Mouse (Mus musculus) heart, embryonic 15.5 days (tissue): ENCODE results near the gene Retreg1. TPM values are rescaled to one million over a fixed set of nuclear protein-coding genes. Genes with fewer than 3 reads are reported as not detected.
A peak's percentile ranks its signal among the peaks of the same experiment; 100 is the strongest.

ENCODE experiments used
- ATAC-seq: fragments of 200-750 bp; cut with Nextera tagmentation; replicated peaks from 2 replicates; pipeline ENCODE4 v1.8.0; 2017; ENCODE audit warnings: low read depth, moderate TSS enrichment; ENCODE audit not compliant: insufficient number of reproducible peaks, insufficient read depth, low FRiP score
- H3K27ac ChIP-seq: fragments of 300-500 bp; sonication (generic); 2 replicates; pipeline ENCODE4 v1.5.1; 2015; ENCODE audit warnings: mild to moderate bottlenecking, inconsistent platforms
- H3K27me3 ChIP-seq: fragments of 300-500 bp; sonication (generic); 2 replicates; pipeline ENCODE4 v1.6.1; 2015; ENCODE audit warnings: inconsistent platforms
- H3K36me3 ChIP-seq: fragments of 300-500 bp; sonication (generic); 2 replicates; pipeline ENCODE4 v1.6.1; 2015; ENCODE audit warnings: mild to moderate bottlenecking, inconsistent platforms
- H3K4me1 ChIP-seq: fragments of 300-500 bp; sonication (generic); replicated peaks from 2 replicates; pipeline ENCODE4 v1.6.1; 2015; ENCODE audit warnings: inconsistent platforms
- H3K4me2 ChIP-seq: fragments of 300-500 bp; sonication (generic); 2 replicates; pipeline ENCODE4 v1.6.1; 2015; ENCODE audit warnings: inconsistent platforms, mild to moderate bottlenecking, moderate library complexity
- H3K4me3 ChIP-seq: fragments of 300-500 bp; sonication (generic); 2 replicates; pipeline ENCODE4 v1.5.1; 2015; ENCODE audit warnings: mild to moderate bottlenecking, inconsistent platforms
- H3K9ac ChIP-seq: fragments of 300-500 bp; sonication (generic); 2 replicates; pipeline ENCODE4 v1.6.1; 2015; ENCODE audit warnings: mild to moderate bottlenecking, inconsistent platforms
- H3K9me3 ChIP-seq: fragments of 300-500 bp; sonication (generic); replicated peaks from 2 replicates; pipeline ENCODE4 v1.6.1; 2016; ENCODE audit warnings: inconsistent platforms
- WGBS: fragments of 180-500 bp; shearing (Covaris S2); methylation state at CpG from one replicate; pipeline ENCODE4 v1.1.7; 2015; ENCODE audit warnings: mixed read lengths; 5-methylcytosine and 5-hydroxymethylcytosine counted together
- polyA plus RNA-seq: library from polyadenylated mRNA; unstranded; fragments of >200 nt; fragmentation: Nextera tagmentation; extraction: Ambion mirVana; gene quantifications from 2 replicates; pipeline ENCODE4 v1.2.1, GENCODE M21; 2015

The Retreg1 gene
- polyA plus RNA-seq, 1 experiment from 2014 or later = 84.6 TPM

DNA sequence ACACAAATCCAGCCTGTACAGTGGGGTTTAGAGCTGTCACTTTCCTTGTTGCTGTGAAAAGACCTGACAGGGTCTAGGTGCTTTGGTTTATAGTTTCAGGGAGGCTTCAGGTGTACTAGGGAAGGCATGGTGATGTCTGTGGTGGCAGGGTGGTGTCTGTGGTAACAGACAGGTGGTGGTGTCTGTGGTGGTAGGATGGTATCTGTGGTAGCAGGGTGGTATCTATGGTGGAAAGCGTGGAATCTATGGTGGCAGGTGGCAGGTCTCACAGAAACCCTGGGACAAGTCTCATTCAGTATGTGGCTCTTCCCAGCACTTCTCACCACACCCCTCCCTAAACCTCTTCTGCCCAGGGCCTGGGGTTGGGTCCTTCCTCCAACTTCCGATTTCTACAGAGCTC lies 8.7 kb upstream of the Retreg1 start:
- no peaks in the 10 kb centered on the region for H3K27me3 ChIP-seq
- WGBS = 76% methylated on average over 2 of the region's 2 CpGs
- ATAC-seq = no peak

DNA sequence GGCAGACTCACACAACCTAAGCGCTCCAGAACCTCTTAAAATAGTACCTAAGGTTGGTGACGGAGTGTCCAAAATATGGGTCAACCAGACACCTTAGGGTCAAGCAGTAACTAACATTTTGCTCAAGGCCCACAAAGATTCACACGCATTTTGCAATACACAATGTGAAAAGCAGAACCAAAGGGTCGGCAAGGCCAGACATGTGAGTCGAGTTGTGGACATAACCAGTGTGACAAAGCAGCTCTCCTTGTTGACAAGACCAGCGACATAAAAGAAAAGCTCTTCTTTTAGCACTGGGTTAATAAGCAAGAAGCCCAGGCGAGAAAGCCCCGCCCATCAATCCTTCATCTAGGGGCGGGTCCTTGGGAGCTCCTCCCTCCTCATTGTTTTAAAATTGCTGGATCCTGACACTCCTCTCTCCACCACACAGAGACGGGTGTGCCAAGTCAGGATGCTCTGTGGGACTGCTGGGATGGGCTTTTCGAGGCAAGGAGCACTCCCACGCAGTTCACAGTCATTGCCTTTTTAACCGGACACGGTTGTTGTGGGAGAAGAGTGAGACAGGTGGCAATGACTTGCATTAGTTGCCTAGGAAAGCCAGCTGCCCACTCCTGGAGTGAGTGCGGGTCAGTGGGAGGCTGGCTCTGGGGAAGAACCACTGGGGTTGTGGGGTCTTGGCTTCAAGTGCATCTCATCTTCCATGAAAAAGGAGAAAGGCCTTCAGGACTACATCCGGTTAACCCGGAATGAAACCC lies 7.9 kb upstream of the Retreg1 start:
- Histone ChIP-seq H3K27me3 (no peaks in the 10 kb centered on the region), H3K27ac (no peak overlapping the region), H3K4me1 (peaks cover 2% of the 10 kb centered on the region; the same call in 1 of the 2 replicates), H3K9ac (no peak overlapping the region), H3K4me3 (no peak overlapping the region), H3K36me3 (no peaks in the 10 kb centered on the region), H3K4me2 (no peak overlapping the region), H3K9me3 (no peaks in the 10 kb centered on the region)
- ATAC-seq = no peak
- WGBS = 85% methylated on average over 17 of the region's 17 CpGs

More for the DNA sequence above, 8.7 kb upstream of the Retreg1 start:
- peaks cover 4% of the 10 kb centered on the region; the same call in 1 of the 2 replicates for H3K4me1 ChIP-seq
- H3K27ac ChIP-seq = no peak overlapping the region
- H3K9ac ChIP-seq = no peak overlapping the region
- no peak overlapping the region for H3K4me3 ChIP-seq
- no peaks in the 10 kb centered on the region for H3K9me3 ChIP-seq
- H3K4me2 ChIP-seq = no peak overlapping the region
- H3K36me3 ChIP-seq = no peaks in the 10 kb centered on the region

DNA sequence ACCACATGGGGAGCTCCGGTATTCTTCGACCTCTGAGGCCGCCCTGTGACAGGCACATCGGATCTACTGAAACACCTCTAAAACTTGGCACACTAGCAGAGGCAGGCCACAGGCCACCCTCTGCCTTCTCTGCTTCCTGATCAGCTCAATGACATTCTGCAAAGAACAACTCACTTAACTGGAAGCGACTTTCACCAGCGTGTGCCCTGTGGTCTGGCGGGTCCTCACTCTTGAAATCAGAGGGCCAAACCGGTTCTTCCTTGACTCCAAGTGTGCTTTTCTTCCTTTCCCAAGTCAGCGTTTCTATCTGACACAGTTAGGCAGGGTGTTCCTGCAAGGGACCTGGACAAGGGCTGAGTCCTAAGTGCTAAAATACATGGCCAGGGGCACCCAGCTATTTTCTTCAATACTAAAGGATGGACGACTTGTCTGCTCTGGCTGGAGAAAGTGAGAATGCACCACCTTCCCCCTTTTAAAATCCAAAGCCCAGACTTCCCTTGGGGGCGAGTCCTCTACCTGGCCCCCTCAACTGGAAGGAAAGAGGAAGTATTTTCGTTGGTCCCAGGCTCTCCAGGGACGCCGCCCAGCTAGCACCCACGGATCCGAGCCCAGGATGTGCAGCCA lies 406 bp upstream of the Retreg1 start:
- H3K4me1 ChIP-seq = peaks cover 16% of the 10 kb centered on the region
- no peaks in the 10 kb centered on the region for H3K36me3 ChIP-seq
- ATAC-seq = no peak
- H3K27me3 ChIP-seq = peaks cover 10% of the 10 kb centered on the region
- peak overlapping the region; percentile 68 for H3K9ac ChIP-seq
- WGBS = 16% methylated on average over 16 of the region's 16 CpGs
- no peaks in the 10 kb centered on the region for H3K9me3 ChIP-seq
- peak overlapping the region; percentile 87 for H3K4me2 ChIP-seq
- H3K4me3 ChIP-seq = peak overlapping the region; percentile 79
- no peak overlapping the region for H3K27ac ChIP-seq

DNA sequence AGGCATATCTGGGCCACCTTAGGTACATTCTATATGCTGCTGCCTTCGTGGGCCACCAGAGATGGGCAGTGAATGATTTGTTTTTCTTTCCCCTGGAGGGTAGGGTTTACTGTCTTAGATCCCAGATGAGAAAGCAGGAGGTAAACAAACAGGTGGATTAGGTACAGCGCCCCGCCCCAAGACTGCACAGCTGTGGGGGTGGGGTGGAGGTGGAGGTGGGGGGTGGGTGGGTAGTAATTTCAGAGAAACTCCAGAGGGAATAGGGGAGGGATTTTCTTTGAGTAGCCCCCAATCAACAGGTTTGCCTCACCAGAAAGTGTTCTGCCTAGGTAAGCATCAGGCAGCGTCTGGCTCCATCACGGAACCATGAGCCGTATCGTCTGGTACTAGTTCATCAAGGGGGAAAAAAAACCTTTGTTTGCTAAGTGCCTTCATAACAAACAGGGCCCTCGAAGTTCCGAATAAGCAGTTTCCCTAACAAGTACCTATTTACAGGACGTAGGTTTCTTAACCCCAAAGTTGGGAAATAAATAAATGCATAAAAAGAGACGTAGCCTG lies 1.1 kb downstream of the Retreg1 start:
- Histone ChIP-seq H3K9ac (peak overlapping the region; percentile 68; the same call in 1 of the 2 replicates), H3K4me1 (peaks cover 16% of the 10 kb centered on the region), H3K27me3 (peaks cover 10% of the 10 kb centered on the region), H3K9me3 (no peaks in the 10 kb centered on the region), H3K4me3 (peak overlapping the region; percentile 79), H3K27ac (no peak overlapping the region), H3K36me3 (no peaks in the 10 kb centered on the region), H3K4me2 (peak overlapping the region; percentile 87)
- 29% methylated on average over 11 of the region's 11 CpGs for WGBS
- ATAC-seq = no peak

DNA sequence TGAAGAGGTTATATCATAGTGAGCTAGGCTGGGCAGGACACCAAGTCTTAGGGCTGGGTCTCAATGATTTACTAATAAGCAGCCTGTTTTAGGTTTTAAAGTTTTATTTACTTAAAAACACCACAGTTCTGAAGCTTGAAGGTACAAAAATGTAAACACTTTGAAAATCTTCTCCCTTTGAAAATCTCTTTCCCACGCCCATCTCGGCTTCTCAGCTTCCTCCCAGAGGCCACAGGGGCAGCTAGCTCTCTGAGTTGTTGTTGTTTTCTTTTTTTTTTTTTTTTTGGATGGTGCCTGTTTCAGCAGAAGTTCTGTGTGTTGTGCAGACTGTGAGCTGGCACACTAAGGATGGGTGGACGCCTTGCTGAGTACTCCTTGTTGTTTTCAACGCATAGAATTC lies 1.8 kb downstream of the Retreg1 start:
- Histone ChIP-seq H3K9me3 (no peaks in the 10 kb centered on the region), H3K27me3 (peaks cover 10% of the 10 kb centered on the region), H3K36me3 (no peaks in the 10 kb centered on the region), H3K4me2 (peak overlapping the region; percentile 87; the same call in 1 of the 2 replicates), H3K4me3 (peak overlapping the region; percentile 79; the same call in 1 of the 2 replicates), H3K4me1 (peaks cover 16% of the 10 kb centered on the region), H3K9ac (no peak overlapping the region), H3K27ac (no peak overlapping the region)
- no peak for ATAC-seq
- 65% methylated on average over 4 of the region's 4 CpGs for WGBS

DNA sequence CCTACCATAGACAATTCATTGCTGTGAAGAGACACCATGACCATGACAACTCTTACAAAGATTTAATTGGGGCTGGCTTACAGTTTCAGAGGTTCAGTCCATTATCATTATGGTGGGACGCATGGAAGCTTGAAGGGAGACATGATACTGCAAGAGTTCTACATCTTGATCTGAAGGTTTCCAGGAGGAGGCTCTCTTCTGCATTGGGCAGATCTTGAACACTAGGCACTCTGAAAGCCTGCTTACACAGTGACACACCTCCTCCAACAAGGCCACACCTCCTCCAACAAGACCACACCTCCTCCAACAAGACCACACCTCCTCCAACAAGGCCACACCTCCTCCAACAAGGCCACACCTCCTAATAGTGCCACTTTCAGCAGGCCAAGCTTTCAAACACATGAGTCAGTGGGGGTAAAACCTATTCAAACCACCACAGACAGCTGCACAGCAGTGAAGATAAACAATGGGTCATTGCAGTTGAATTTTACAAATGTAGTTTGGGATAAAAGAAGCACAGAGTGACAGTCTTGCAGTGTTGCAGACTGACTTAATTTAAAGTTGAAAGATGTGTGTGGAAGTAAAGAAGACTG lies 4.7 kb downstream of the Retreg1 start:
- no peak overlapping the region for H3K4me3 ChIP-seq
- H3K4me2 ChIP-seq = no peak overlapping the region
- no peak overlapping the region for H3K9ac ChIP-seq
- H3K9me3 ChIP-seq = no peaks in the 10 kb centered on the region
- WGBS = 88% methylated on average over 1 of the region's 1 CpGs
- no peak for ATAC-seq
- H3K27me3 ChIP-seq = no peaks in the 10 kb centered on the region
- no peak overlapping the region for H3K27ac ChIP-seq
- H3K36me3 ChIP-seq = no peaks in the 10 kb centered on the region
- H3K4me1 ChIP-seq = peaks cover 14% of the 10 kb centered on the region

DNA sequence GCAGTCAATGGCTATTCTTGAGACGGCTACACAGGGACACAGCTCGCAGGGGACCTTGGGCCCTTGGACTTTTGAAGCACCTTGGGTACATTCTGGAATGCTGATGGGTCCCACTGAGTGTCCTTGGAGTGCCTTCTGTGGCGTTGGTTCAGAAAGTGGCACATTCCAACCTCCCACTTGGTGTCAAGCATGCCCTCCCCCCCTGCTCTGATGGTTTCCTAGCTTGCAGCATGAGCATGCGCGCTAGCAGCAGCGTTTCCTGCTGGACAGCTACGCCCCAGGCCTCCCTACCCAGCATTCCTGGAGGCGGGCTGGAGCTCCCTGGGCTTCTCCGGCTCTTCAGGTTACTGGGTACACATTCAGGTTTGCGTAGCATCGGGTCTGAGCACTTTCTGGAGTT lies 7.6 kb downstream of the Retreg1 start:
- Histone ChIP-seq H3K27ac (no peak overlapping the region), H3K4me3 (no peak overlapping the region), H3K9me3 (no peaks in the 10 kb centered on the region), H3K36me3 (no peaks in the 10 kb centered on the region), H3K27me3 (no peaks in the 10 kb centered on the region), H3K9ac (no peak overlapping the region), H3K4me2 (no peak overlapping the region), H3K4me1 (0 out of 2 replicates have a peak, but pooled peaks cover 2% of the 10 kb centered on the region)
- no peak for ATAC-seq
- 63% methylated on average over 11 of the region's 11 CpGs for WGBS

DNA sequence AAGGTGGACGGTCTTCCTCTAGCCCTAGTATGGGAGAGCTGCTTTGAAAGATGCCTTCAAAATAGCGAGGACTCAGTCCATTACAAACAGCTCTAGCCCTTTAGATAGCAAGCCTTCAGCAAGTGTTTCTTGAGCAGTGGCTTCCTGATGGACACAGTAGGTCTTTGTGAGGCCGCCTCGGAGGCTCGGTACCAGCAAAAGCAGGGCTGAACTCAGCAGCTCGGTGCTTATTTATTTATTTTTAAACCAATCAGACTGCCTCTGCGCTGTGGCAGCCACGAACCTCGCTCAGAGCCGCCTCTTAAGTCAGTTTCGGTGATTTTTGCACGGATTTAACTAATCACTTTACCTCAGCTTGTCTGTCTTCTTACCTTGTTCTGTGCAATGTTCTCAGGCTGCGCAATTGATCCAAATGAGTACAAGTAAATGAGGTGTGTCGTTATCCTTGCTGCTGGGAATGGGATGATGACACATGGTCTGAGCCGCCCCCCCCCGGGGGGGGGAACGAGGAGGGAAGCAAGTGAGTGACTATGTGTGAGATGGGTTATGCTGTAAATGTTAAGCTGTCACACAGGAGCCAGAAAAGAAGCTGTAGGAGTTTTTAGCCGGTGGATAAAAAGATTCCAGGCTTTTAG lies 11.4 kb downstream of the Retreg1 start:
- ATAC-seq = no peak

DNA sequence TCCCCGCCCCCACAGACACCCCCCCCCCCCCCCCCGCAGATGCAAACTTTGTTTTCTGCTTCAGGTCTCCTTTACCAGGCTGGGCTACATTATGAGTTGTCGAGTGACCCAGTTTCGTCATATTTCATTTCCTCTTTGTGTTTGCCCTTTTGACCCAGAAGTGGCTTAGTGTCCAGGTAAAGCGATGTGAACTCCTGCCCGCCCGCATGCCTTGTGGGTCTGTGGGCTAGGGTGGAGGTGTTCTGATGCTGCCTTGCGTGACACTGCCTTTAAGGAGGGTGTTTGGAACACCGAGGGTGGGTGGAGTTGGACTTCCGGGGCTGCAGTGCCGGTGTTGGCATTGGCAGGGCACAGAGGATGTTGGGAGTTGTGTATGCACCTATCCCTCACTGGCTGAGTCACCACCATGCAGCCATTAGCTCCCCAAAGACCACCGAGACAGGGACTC lies 15.7 kb downstream of the Retreg1 start:
- no peak for ATAC-seq
- Histone ChIP-seq H3K36me3 (no peaks in the 10 kb centered on the region), H3K4me1 (peaks cover 6% of the 10 kb centered on the region; the same call in 1 of the 2 replicates), H3K27ac (no peak overlapping the region), H3K27me3 (no peaks in the 10 kb centered on the region), H3K4me3 (no peak overlapping the region), H3K9ac (no peak overlapping the region), H3K9me3 (no peaks in the 10 kb centered on the region), H3K4me2 (no peak overlapping the region)
- WGBS = 57% methylated on average over 12 of the region's 12 CpGs

More for the DNA sequence above, 11.4 kb downstream of the Retreg1 start:
- WGBS = 59% methylated on average over 18 of the region's 18 CpGs
- Histone ChIP-seq H3K9me3 (no peaks in the 10 kb centered on the region), H3K4me1 (0 out of 2 replicates have a peak, but pooled peaks cover 5% of the 10 kb centered on the region), H3K27ac (no peak overlapping the region), H3K36me3 (no peaks in the 10 kb centered on the region), H3K27me3 (no peaks in the 10 kb centered on the region), H3K9ac (no peak overlapping the region), H3K4me2 (no peak overlapping the region), H3K4me3 (no peak overlapping the region)

DNA sequence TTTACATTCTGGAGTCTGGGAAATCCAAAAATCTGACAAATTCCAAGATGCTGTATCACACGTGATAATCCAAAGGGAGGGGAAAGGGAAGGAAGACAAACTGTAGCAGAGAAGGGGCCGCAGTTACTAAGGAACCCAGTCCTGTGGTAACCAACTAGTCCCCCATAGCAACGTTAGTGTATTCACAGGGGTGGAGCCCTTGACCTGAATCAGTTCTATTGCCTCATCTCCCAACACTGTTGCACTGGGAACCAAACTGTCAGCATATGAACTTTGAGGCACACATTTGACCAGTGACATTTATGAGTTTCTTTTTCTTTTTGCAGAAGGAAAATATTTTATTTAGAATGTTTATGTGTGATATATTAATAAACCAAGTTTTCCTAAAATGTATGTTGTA lies 16.5 kb downstream of the Retreg1 start:
- Histone ChIP-seq H3K27ac (no peak overlapping the region), H3K4me3 (no peak overlapping the region), H3K27me3 (no peaks in the 10 kb centered on the region), H3K4me2 (no peak overlapping the region), H3K9ac (no peak overlapping the region), H3K36me3 (no peaks in the 10 kb centered on the region), H3K9me3 (no peaks in the 10 kb centered on the region), H3K4me1 (peaks cover 6% of the 10 kb centered on the region; the same call in 1 of the 2 replicates)
- no peak for ATAC-seq
- 65% methylated on average over 3 of the region's 3 CpGs for WGBS

DNA sequence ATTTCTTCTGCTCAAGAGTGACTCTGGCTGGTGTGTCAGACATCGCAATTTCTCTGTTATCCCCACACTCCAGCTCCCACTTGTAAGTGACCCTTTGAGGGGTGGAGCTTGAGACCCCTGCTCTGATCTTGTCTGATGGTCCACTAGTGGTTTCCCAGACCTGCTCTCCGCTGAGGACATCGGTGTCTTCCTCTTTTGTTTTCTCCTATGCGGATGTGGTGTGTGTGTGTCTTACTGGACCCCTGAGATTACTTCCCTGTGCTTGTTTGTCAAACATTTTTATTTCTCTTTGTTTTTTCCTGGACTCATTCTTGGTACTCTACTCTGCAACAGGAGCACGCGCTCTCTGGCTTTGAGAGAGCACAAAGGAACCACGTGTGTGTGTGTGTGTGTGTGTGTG lies 18.9 kb downstream of the Retreg1 start:
- Histone ChIP-seq H3K36me3 (no peaks in the 10 kb centered on the region), H3K9ac (no peak overlapping the region), H3K27me3 (no peaks in the 10 kb centered on the region), H3K4me3 (no peak overlapping the region), H3K27ac (no peak overlapping the region), H3K4me2 (no peak overlapping the region), H3K9me3 (no peaks in the 10 kb centered on the region), H3K4me1 (peaks cover 14% of the 10 kb centered on the region)
- 77% methylated on average over 7 of the region's 7 CpGs for WGBS
- no peak for ATAC-seq
